Mouse (Mus musculus): Measurements from ENCODE around the gene Tgm2. TPM values are rescaled to one million over a fixed set of nuclear protein-coding genes. Genes with fewer than 3 reads are reported as not detected.
A peak's percentile ranks its signal among the peaks of the same experiment; 100 is the strongest.

Gene Tgm2
- polyA plus RNA-seq, 1 experiment from 2014 or later, result 123 TPM

GRCm38 (mm10) chr2:158151077-158151476, 4.8 kb upstream of the Tgm2 start:
- Histone ChIP-seq H3K9me3 (replicated peaks; ENCODE audit: control insufficient read depth, low read length) (no peaks in the 10 kb centered on the region; the same call in 1 of the 2 replicates), H3K27ac (ENCODE audit: low read length) (no peak overlapping the region), H3K27me3 (ENCODE audit: control insufficient read depth, insufficient read depth, low read length) (no peaks in the 10 kb centered on the region), H3K4me1 (ENCODE audit: control insufficient read depth, insufficient read depth, low read length) (peaks cover 30% of the 10 kb centered on the region), H3K4me3 (replicated peaks; ENCODE audit: low read length) (no peak overlapping the region), H3K36me3 (ENCODE audit: control insufficient read depth, insufficient read depth, low read length) (no peaks in the 10 kb centered on the region), H3K4me2 (ENCODE audit: low read depth, low read length) (no peak overlapping the region), H3K9ac (ENCODE audit: low read length) (no peak overlapping the region)
- no peak for ATAC-seq (ENCODE audit: insufficient read depth, low FRiP score)
- 97% methylated on average over 3 of the region's 3 CpGs for WGBS

- Histone ChIP-seq H3K27me3 (ENCODE audit: control insufficient read depth, insufficient read depth, low read length) (no peaks in the 10 kb centered on the region), H3K4me3 (replicated peaks; ENCODE audit: low read length) (no peak overlapping the region), H3K9me3 (replicated peaks; ENCODE audit: control insufficient read depth, low read length) (no peaks in the 10 kb centered on the region; the same call in 1 of the 2 replicates), H3K36me3 (ENCODE audit: control insufficient read depth, insufficient read depth, low read length) (no peaks in the 10 kb centered on the region), H3K9ac (ENCODE audit: low read length) (no peak overlapping the region), H3K4me1 (ENCODE audit: control insufficient read depth, insufficient read depth, low read length) (peaks cover 27% of the 10 kb centered on the region), H3K27ac (ENCODE audit: low read length) (no peak overlapping the region), H3K4me2 (ENCODE audit: low read depth, low read length) (no peak overlapping the region)
- 94% methylated on average over 8 of the region's 8 CpGs for WGBS
- no peak for ATAC-seq (ENCODE audit: insufficient read depth, low FRiP score)
Measured at GRCm38 (mm10) chr2:158146971-158147370, 735 bp upstream of the Tgm2 start.

- Histone ChIP-seq H3K36me3 (ENCODE audit: control insufficient read depth, insufficient read depth, low read length) (no peaks in the 10 kb centered on the region), H3K4me2 (ENCODE audit: low read depth, low read length) (peak overlapping the region; percentile 57), H3K9ac (ENCODE audit: low read length) (peak overlapping the region; percentile 77), H3K9me3 (replicated peaks; ENCODE audit: control insufficient read depth, low read length) (no peaks in the 10 kb centered on the region), H3K4me3 (replicated peaks; ENCODE audit: low read length) (peak overlapping the region; percentile 59), H3K27ac (ENCODE audit: low read length) (peak overlapping the region; percentile 17), H3K4me1 (ENCODE audit: control insufficient read depth, insufficient read depth, low read length) (peaks cover 40% of the 10 kb centered on the region), H3K27me3 (ENCODE audit: control insufficient read depth, insufficient read depth, low read length) (no peaks in the 10 kb centered on the region)
- 59% methylated on average over 5 of the region's 5 CpGs for WGBS
- no peak for ATAC-seq (ENCODE audit: insufficient read depth, low FRiP score)
Measured at GRCm38 (mm10) chr2:158145528-158146065, 639 bp downstream of the Tgm2 start.

GRCm38 (mm10) chr2:158144750-158145527, 1.3 kb downstream of the Tgm2 start:
- Histone ChIP-seq H3K9me3 (replicated peaks; ENCODE audit: control insufficient read depth, low read length) (no peaks in the 10 kb centered on the region), H3K36me3 (ENCODE audit: control insufficient read depth, insufficient read depth, low read length) (no peaks in the 10 kb centered on the region), H3K4me3 (replicated peaks; ENCODE audit: low read length) (peak overlapping the region; percentile 59), H3K4me2 (ENCODE audit: low read depth, low read length) (peak overlapping the region; percentile 57), H3K4me1 (ENCODE audit: control insufficient read depth, insufficient read depth, low read length) (peaks cover 46% of the 10 kb centered on the region), H3K27me3 (ENCODE audit: control insufficient read depth, insufficient read depth, low read length) (no peaks in the 10 kb centered on the region), H3K27ac (ENCODE audit: low read length) (peak overlapping the region; percentile 17), H3K9ac (ENCODE audit: low read length) (peak overlapping the region; percentile 77)
- WGBS, result 73% methylated on average over 6 of the region's 6 CpGs
- ATAC-seq (ENCODE audit: insufficient read depth, low FRiP score), result no peak

DNA sequence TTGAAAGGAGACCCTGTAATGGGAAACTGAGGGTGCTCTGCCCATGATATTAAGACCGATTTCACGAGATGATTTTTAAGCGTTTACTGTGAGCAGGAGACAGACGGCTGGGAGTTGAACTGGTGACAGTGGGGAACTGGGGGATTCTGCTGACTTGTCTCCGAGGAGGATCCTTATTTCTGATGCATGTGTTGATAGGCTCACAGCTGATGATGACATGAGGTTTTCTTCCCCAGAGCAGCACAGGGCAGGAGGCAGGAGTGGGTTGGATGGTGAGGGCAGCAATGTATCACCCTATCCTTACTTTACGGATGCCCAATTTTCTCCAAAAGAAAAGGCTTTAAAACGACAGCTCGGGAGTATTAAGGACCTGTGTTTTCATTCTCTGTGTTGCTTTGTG, 2.0 kb downstream of the Tgm2 start:
- Histone ChIP-seq H3K4me3 (replicated peaks; ENCODE audit: low read length) (peak overlapping the region; percentile 59), H3K9ac (ENCODE audit: low read length) (peak overlapping the region; percentile 77; the same call in 1 of the 2 replicates), H3K36me3 (ENCODE audit: control insufficient read depth, insufficient read depth, low read length) (no peaks in the 10 kb centered on the region), H3K4me1 (ENCODE audit: control insufficient read depth, insufficient read depth, low read length) (peaks cover 47% of the 10 kb centered on the region), H3K27ac (ENCODE audit: low read length) (peak overlapping the region; percentile 63), H3K27me3 (ENCODE audit: control insufficient read depth, insufficient read depth, low read length) (no peaks in the 10 kb centered on the region), H3K9me3 (replicated peaks; ENCODE audit: control insufficient read depth, low read length) (no peaks in the 10 kb centered on the region), H3K4me2 (ENCODE audit: low read depth, low read length) (peak overlapping the region; percentile 57)
- ATAC-seq (ENCODE audit: insufficient read depth, low FRiP score), result no peak
- 54% methylated on average over 8 of the region's 8 CpGs for WGBS

DNA sequence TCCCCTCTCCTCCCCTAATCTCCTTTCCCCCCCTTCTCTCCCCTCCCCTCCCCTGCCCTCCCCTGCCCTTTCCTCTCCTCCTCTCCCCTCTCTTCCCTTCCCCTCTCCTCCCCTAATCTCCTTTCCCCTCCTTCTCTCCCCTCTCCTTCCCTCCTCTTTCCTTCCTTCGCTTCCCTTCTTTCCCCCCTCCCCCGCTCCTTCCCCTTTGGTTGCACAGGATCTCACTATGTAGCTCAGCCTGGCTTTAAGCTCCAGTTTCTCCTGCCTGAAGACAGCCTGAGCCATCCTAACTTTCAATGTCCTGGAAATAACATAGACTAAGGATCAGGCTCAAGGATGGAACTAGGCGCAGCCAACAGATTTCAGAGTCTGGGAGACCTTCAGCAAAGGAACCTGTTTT, 2.4 kb downstream of the Tgm2 start:
- ATAC-seq (ENCODE audit: insufficient read depth, low FRiP score), result no peak
- Histone ChIP-seq H3K9ac (ENCODE audit: low read length) (peak overlapping the region; percentile 77; the same call in 1 of the 2 replicates), H3K27ac (ENCODE audit: low read length) (peak overlapping the region; percentile 63), H3K9me3 (replicated peaks; ENCODE audit: control insufficient read depth, low read length) (no peaks in the 10 kb centered on the region), H3K36me3 (ENCODE audit: control insufficient read depth, insufficient read depth, low read length) (no peaks in the 10 kb centered on the region), H3K4me1 (ENCODE audit: control insufficient read depth, insufficient read depth, low read length) (peaks cover 45% of the 10 kb centered on the region), H3K4me3 (replicated peaks; ENCODE audit: low read length) (peak overlapping the region; percentile 59), H3K4me2 (ENCODE audit: low read depth, low read length) (peak overlapping the region; percentile 57), H3K27me3 (ENCODE audit: control insufficient read depth, insufficient read depth, low read length) (no peaks in the 10 kb centered on the region)
- WGBS, result 63% methylated on average over 3 of the region's 3 CpGs

DNA sequence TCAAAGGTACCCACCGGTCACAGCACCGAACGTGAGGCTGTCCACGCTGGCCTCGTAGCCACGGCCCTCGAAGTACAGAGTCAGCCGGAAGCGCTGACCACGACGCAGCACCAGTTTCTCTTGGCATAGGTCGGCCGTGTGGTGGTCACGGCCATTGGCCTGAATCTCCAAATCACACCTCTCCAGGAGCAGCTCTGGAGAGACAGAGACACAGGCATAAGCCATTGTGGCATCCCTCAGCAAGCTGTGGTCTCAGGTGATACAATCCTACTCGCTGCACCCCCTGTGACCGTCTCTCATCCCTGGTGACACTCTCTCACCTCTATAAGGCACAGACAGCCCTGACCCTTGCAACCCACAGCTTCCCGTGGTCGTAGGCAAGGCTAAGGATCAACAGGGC, 3.3 kb downstream of the Tgm2 start:
- no peaks in the 10 kb centered on the region for H3K9me3 ChIP-seq (replicated peaks; ENCODE audit: control insufficient read depth, low read length)
- H3K27ac ChIP-seq (ENCODE audit: low read length), result no peak overlapping the region
- 82% methylated on average over 18 of the region's 18 CpGs for WGBS
- peak overlapping the region; percentile 57 for H3K4me2 ChIP-seq (ENCODE audit: low read depth, low read length)
- peak overlapping the region; percentile 31; the same call in 1 of the 2 replicates for H3K9ac ChIP-seq (ENCODE audit: low read length)
- H3K36me3 ChIP-seq (ENCODE audit: control insufficient read depth, insufficient read depth, low read length), result no peaks in the 10 kb centered on the region
- ATAC-seq (ENCODE audit: insufficient read depth, low FRiP score), result no peak
- 0 out of 2 replicates have a peak overlapping the region, but pooled peaks have one; percentile 59 for H3K4me3 ChIP-seq (replicated peaks; ENCODE audit: low read length)
- H3K27me3 ChIP-seq (ENCODE audit: control insufficient read depth, insufficient read depth, low read length), result no peaks in the 10 kb centered on the region
- H3K4me1 ChIP-seq (ENCODE audit: control insufficient read depth, insufficient read depth, low read length), result peaks cover 45% of the 10 kb centered on the region

- H3K4me1 ChIP-seq (ENCODE audit: control insufficient read depth, insufficient read depth, low read length), result peaks cover 45% of the 10 kb centered on the region
- no peaks in the 10 kb centered on the region for H3K9me3 ChIP-seq (replicated peaks; ENCODE audit: control insufficient read depth, low read length)
- H3K9ac ChIP-seq (ENCODE audit: low read length), result no peak overlapping the region
- H3K27me3 ChIP-seq (ENCODE audit: control insufficient read depth, insufficient read depth, low read length), result no peaks in the 10 kb centered on the region
- no peak overlapping the region for H3K4me2 ChIP-seq (ENCODE audit: low read depth, low read length)
- H3K4me3 ChIP-seq (replicated peaks; ENCODE audit: low read length), result no peak overlapping the region
- H3K36me3 ChIP-seq (ENCODE audit: control insufficient read depth, insufficient read depth, low read length), result no peaks in the 10 kb centered on the region
- peak; percentile 31 for ATAC-seq (ENCODE audit: insufficient read depth, low FRiP score)
- WGBS, result 62% methylated on average over 7 of the region's 7 CpGs
- peak overlapping the region; percentile 41 for H3K27ac ChIP-seq (ENCODE audit: low read length)
Measured at GRCm38 (mm10) chr2:158141690-158142440, 4.4 kb downstream of the Tgm2 start.

GRCm38 (mm10) chr2:158141271-158141670, 5.0 kb downstream of the Tgm2 start:
- Histone ChIP-seq H3K4me1 (ENCODE audit: control insufficient read depth, insufficient read depth, low read length) (peaks cover 47% of the 10 kb centered on the region), H3K27ac (ENCODE audit: low read length) (peak overlapping the region; percentile 41; the same call in 1 of the 2 replicates), H3K9ac (ENCODE audit: low read length) (peak overlapping the region; percentile 22; the same call in 1 of the 2 replicates), H3K4me2 (ENCODE audit: low read depth, low read length) (no peak overlapping the region), H3K36me3 (ENCODE audit: control insufficient read depth, insufficient read depth, low read length) (no peaks in the 10 kb centered on the region), H3K4me3 (replicated peaks; ENCODE audit: low read length) (no peak overlapping the region), H3K27me3 (ENCODE audit: control insufficient read depth, insufficient read depth, low read length) (no peaks in the 10 kb centered on the region), H3K9me3 (replicated peaks; ENCODE audit: control insufficient read depth, low read length) (no peaks in the 10 kb centered on the region)
- no peak for ATAC-seq (ENCODE audit: insufficient read depth, low FRiP score)
- WGBS, result 72% methylated on average over 7 of the region's 7 CpGs

All from stomach, embryonic 16.5 days (tissue).